Mouse (Mus musculus) cortical plate, adult 2 months (tissue): ENCODE measurements around the gene Tcf12. TPM values are rescaled to one million over a fixed set of nuclear protein-coding genes. Genes with fewer than 3 reads are reported as not detected.

ENCODE experiments used
- H3K27ac ChIP-seq: fragments of 200-500 bp; 2 replicates; pipeline ENCODE4 v1.5.1; 2012; ENCODE audit warnings: low read length, control low read depth, inconsistent platforms; ENCODE audit not compliant: insufficient read depth
- H3K4me1 ChIP-seq: fragments of 200-500 bp; 2 replicates; pipeline ENCODE4 v1.6.1; 2011; ENCODE audit warnings: low read length; ENCODE audit not compliant: control insufficient read depth, insufficient read depth
- H3K4me3 ChIP-seq: fragments of 200-500 bp; 2 replicates; pipeline ENCODE4 v1.5.1; 2011; ENCODE audit warnings: mild to moderate bottlenecking, low read length, control low read depth; ENCODE audit not compliant: insufficient read depth
- CTCF ChIP-seq: fragments of 200-500 bp; IDR thresholded peaks from 2 replicates; pipeline ENCODE4 v1.5.1; 2011; ENCODE audit warnings: mild to moderate bottlenecking, control low read depth, low read length; ENCODE audit not compliant: insufficient read depth; ENCODE audit errors: extremely low read depth
- POLR2A ChIP-seq: fragments of 200-500 bp; IDR thresholded peaks from 2 replicates; pipeline ENCODE4 v1.6.1; 2011; ENCODE audit warnings: mild to moderate bottlenecking, low read length, control low read depth; ENCODE audit not compliant: insufficient read depth; ENCODE audit errors: extremely low read depth
- polyA plus RNA-seq: library from polyadenylated mRNA; depleted of rRNA; stranded (reverse); fragments of >200 nt; gene quantifications from 2 replicates; pipeline ENCODE4 v1.2.3, GENCODE M21; 2012

Tcf12 gene
- polyA plus RNA-seq, 1 experiment, result 42.5 TPM

DNA sequence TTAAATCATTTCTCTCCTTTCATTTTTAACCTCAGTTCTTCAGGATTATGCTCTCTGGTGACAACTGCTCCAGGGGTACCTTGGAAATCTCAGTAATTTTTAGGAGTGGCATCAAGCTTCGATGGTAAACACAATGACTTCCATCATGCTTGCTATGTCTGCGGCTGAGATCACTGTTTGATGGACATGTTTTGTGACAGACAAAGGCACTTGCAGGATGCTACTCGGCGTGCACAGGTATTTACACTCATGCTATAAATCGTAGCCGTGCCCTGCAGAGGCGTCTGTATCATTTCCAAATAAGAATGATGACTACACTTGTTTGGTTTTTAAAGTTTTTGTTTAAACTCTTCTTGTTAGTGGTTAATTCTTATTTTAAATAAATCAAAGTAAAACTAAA, 248.3 kb downstream of the Tcf12 start:
- Histone ChIP-seq H3K27ac (no peak overlapping the region), H3K4me3 (no peak overlapping the region), H3K4me1 (no peaks in the 10 kb centered on the region)
- TF ChIP-seq CTCF (no peak), POLR2A (no peak)

DNA sequence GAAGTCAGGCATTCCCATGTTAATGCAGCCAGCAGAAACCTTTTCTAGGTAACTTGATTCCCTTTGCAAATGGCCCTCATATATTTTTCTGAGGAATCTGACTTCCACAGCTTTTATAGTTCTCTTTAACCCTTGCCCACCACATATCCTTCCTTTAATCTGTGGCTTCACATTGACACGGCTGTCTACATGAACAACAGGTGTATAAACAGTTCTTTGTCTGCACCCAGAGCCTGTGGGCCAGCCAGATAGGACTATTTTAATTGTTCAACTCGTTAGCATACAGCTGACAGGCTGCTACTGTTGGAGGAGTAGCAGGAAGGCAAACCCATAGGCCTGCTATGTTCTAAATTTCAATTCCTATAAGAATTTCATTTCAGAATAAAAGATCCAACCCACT, 250.0 kb downstream of the Tcf12 start:
- Histone ChIP-seq H3K4me1 (no peaks in the 10 kb centered on the region), H3K4me3 (no peak overlapping the region), H3K27ac (no peak overlapping the region)
- TF ChIP-seq POLR2A, result no peak
- TF ChIP-seq CTCF, result no peak

GRCm38 (mm10) chr9:71857926-71858325, 253.7 kb downstream of the Tcf12 start:
- Histone ChIP-seq H3K27ac (no peak overlapping the region), H3K4me1 (no peaks in the 10 kb centered on the region), H3K4me3 (no peak overlapping the region)
- no peak for TF ChIP-seq CTCF
- TF ChIP-seq POLR2A, result no peak

- no peaks in the 10 kb centered on the region for H3K4me1 ChIP-seq
- H3K27ac ChIP-seq, result no peak overlapping the region
- H3K4me3 ChIP-seq, result no peak overlapping the region
- TF ChIP-seq POLR2A (no peak), CTCF (no peak)
Observed at GRCm38 (mm10) chr9:71853904-71854303, 257.8 kb downstream of the Tcf12 start.

DNA sequence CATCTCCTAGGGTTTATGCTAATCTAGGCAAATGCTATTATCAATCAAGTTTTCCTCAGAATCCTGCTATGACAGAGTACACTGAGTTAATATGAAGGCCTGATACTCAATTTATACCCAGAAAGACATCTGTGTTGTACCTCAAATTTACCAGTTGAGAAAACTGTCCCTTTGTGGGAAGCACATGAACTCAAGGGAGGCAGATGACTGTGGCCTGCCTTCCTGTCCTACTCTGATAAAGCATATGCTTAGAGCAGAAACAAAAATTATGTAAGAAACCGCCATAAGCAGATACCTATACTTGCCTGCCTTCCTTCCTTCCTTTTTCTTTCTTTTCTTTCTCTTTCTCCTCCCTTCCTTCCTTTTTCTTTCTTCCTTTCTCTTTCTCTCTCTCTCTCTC, 261.4 kb downstream of the Tcf12 start:
- Histone ChIP-seq H3K4me3 (no peak overlapping the region), H3K27ac (no peak overlapping the region), H3K4me1 (no peaks in the 10 kb centered on the region)
- TF ChIP-seq CTCF (no peak), POLR2A (no peak)

DNA sequence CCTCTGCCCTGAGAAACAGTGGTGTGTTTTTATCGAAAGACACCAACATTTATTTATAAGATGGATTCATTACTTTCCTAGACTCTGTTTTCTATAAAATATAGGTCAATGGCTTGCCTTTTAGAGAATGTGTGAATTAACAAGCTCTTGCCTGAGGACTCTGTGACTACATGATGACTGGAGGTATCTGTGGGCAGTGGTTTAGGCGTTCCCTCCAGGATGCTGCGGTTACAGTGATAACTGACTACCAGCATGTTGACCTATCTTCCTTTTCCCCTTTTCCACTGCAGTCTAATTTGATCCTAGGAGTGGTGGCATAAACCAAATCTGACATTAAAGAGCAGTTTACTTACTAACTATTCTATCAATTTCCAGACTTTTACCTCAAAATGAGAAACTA, 263.3 kb downstream of the Tcf12 start:
- TF ChIP-seq CTCF (no peak), POLR2A (no peak)
- H3K4me3 ChIP-seq, result no peak overlapping the region
- H3K4me1 ChIP-seq, result no peaks in the 10 kb centered on the region
- no peak overlapping the region for H3K27ac ChIP-seq

DNA sequence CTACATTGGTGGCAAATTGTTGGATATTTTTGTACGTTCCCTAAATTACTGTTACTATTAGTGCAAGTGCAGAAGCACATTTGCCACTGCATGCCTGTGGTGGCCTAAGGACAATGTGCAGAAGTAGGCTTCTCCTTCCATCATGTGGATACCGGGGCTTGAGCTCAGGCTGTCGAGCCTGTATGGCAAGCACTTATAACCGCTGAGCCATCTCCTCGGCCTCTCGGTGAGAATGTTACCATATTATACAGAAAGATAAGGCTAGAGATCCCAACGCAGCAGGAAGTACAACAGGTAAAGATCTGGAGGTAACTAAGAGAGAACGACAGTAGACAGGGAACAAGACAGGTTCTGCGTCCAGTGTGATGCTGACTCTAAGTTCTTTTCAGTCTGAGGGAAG, 263.8 kb downstream of the Tcf12 start:
- no peak overlapping the region for H3K27ac ChIP-seq
- no peaks in the 10 kb centered on the region for H3K4me1 ChIP-seq
- no peak overlapping the region for H3K4me3 ChIP-seq
- TF ChIP-seq POLR2A, result no peak
- TF ChIP-seq CTCF, result no peak

DNA sequence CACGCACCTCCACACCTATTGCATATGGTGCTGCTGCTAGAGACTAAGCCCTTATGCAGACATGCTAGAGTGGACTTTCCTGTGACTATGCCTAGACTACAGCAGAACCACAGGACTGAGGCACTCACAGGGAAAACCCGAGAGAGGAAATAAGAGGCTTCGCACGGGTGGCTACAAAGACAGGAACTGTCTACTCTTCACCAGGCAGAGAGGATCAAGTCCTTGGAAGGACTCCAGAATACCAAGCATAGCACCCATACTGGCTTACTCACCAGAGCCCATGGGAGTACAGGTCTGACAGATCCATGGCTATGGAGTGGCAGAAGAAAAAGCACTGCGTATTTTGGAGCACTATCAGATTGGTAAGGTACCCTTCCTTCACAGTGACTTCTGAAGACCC, 269.8 kb downstream of the Tcf12 start:
- Histone ChIP-seq H3K4me1 (no peaks in the 10 kb centered on the region), H3K27ac (no peak overlapping the region), H3K4me3 (no peak overlapping the region)
- no peak for TF ChIP-seq CTCF
- TF ChIP-seq POLR2A, result no peak

- no peaks in the 10 kb centered on the region for H3K4me1 ChIP-seq
- H3K27ac ChIP-seq, result no peak overlapping the region
- no peak for TF ChIP-seq POLR2A
- no peak for TF ChIP-seq CTCF
- H3K4me3 ChIP-seq, result no peak overlapping the region
Observed at GRCm38 (mm10) chr9:71837366-71837765, 274.3 kb downstream of the Tcf12 start.

DNA sequence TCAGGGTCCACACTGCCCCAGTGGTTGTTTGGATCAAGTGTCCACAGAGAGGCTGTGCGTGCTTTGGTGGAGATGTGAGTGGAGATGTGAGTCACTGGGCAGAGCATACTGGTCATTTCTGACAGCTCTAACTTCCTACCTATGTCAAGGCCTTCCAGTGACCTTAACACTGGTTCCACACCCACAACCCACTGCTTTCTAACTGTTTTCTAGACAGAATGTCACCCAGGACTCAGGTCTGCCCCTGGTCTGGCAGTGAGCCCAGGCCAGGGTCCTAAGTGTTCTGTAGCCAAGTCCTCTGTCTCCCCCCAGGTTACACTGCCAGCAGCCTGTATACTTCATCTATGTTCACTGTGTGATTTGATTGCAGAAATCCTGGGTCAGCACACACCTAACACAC, 275.3 kb downstream of the Tcf12 start:
- no peak overlapping the region for H3K4me3 ChIP-seq

DNA sequence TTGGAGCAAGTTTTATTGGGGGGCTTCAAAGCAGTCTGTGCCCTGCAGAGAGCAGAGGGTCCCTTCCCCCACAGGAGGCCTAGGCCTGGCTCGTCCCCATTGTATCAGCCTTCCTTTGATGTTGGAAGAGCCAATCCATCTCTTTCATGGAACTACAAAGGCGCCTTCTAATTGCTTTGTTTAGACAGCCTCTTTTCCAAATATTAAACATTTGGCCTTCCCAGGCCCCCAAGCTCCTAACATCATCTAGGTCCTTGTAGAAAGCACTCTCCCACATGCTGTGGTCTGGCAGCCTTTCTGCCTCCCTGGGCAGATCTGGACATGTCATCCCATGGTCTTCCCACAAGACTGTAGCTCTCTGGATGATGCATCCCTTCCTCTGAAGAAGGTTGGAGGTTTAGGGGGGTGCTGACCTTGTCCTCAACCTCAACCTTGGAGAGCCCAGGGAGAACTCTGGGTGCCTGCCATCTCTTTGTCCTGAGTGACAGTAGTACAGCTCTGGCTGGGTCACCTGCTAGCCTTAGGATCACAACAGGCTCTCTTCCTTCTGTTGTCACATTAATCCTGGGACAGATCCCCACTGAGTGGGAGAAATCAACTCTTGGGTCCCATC, 276.4 kb downstream of the Tcf12 start:
- Histone ChIP-seq H3K27ac (no peak overlapping the region), H3K4me1 (no peaks in the 10 kb centered on the region), H3K4me3 (no peak overlapping the region)
- TF ChIP-seq POLR2A (no peak), CTCF (no peak)

More for the DNA sequence above, 275.3 kb downstream of the Tcf12 start:
- no peak for TF ChIP-seq CTCF
- no peak for TF ChIP-seq POLR2A
- H3K27ac ChIP-seq, result no peak overlapping the region
- H3K4me1 ChIP-seq, result no peaks in the 10 kb centered on the region
